Comparison of ENCODE assay signal across 8 mouse cellular contexts in genomic region chr4:34992866-34993638, GRCm38 (mm10).
DNase-seq lines count a peak whose midpoint lies in the region; ATAC-seq lines count a peak whose summit lies in the region.

No protein-coding gene starts in this region.

- ATAC-seq in hindbrain, embryonic 12.5 days (ENCODE audit: low FRiP score): peak; percentile 62
- peak; percentile 71 for ATAC-seq in midbrain, embryonic 11.5 days (ENCODE audit: low FRiP score)

- H3K27me3 ChIP-seq in hindbrain, embryonic 12.5 days: no peaks in the 10 kb centered on the region
- H3K27me3 ChIP-seq in midbrain, embryonic 11.5 days (ENCODE audit: control insufficient read depth, insufficient read depth, low read length): no peaks in the 10 kb centered on the region

- no peaks in the 10 kb centered on the region for H3K36me3 ChIP-seq in hindbrain, embryonic 12.5 days
- H3K36me3 ChIP-seq in midbrain, embryonic 11.5 days (ENCODE audit: control insufficient read depth, insufficient read depth, low read length): no peaks in the 10 kb centered on the region

- H3K9ac ChIP-seq in hindbrain, embryonic 12.5 days: peak overlapping the region; percentile 18; the same call in 1 of the 2 replicates
- peak overlapping the region; percentile 57 for H3K9ac ChIP-seq in midbrain, embryonic 11.5 days (ENCODE audit: low read length)

- peak overlapping the region; percentile 33 for H3K4me2 ChIP-seq in hindbrain, embryonic 12.5 days (replicated peaks)
- peak overlapping the region; percentile 16; the same call in 1 of the 2 replicates for H3K4me2 ChIP-seq in midbrain, embryonic 11.5 days

- 29% methylated on average over 22 of the region's 22 CpGs for WGBS in hindbrain, embryonic 12.5 days
- WGBS in midbrain, embryonic 11.5 days: 31% methylated on average over 22 of the region's 22 CpGs

- peak overlapping the region; percentile 80 for H3K27ac ChIP-seq in hindbrain, embryonic 12.5 days
- H3K27ac ChIP-seq in midbrain, embryonic 11.5 days (ENCODE audit: low read depth, low read length): peak overlapping the region; percentile 80

- H3K4me3 ChIP-seq in hindbrain, embryonic 12.5 days: no peak overlapping the region
- no peak overlapping the region for H3K4me3 ChIP-seq in midbrain, embryonic 11.5 days (ENCODE audit: low read depth, low read length)

- H3K9me3 ChIP-seq in hindbrain, embryonic 12.5 days (replicated peaks): no peaks in the 10 kb centered on the region
- H3K9me3 ChIP-seq in midbrain, embryonic 11.5 days (ENCODE audit: control insufficient read depth, low read length): no peaks in the 10 kb centered on the region

- H3K4me1 ChIP-seq in hindbrain, embryonic 12.5 days: peaks cover 33% of the 10 kb centered on the region
- peaks cover 34% of the 10 kb centered on the region for H3K4me1 ChIP-seq in midbrain, embryonic 11.5 days (ENCODE audit: control insufficient read depth, insufficient read depth, low read length)

- peak; percentile 53 for DNase-seq in NIH3T3 (ENCODE audit: low read depth)
- peak; percentile 69 for DNase-seq in embryo, embryonic 10.5 days (ENCODE audit: low spot score)
- DNase-seq in midbrain, embryonic 11.5 days (ENCODE audit: low spot score, missing footprints): peak; percentile 91
- DNase-seq in testis, postnatal 14 days (ENCODE audit: low spot score): no peak
- DNase-seq in right cerebral cortex, postnatal 25 days: no peak
- DNase-seq in ovary, postnatal 36 days (ENCODE audit: low spot score): no peak
- no peak for DNase-seq in cerebellum, adult 9-11 months

Comparison
In these comparisons a context has a peak if more than half of its experiments do, and no peak if none do; other contexts are left out.
1. DNase-seq: peak in NIH3T3 (single experiment), embryo, embryonic 10.5 days (single experiment) and midbrain, embryonic 11.5 days (single experiment); none in testis, postnatal 14 days (single experiment), right cerebral cortex, postnatal 25 days (single experiment), ovary, postnatal 36 days (single experiment) and cerebellum, adult 9-11 months (single experiment).